Mouse (Mus musculus): ENCODE data around the gene Lmln. TPM values are rescaled to one million over a fixed set of nuclear protein-coding genes. Genes with fewer than 3 reads are reported as not detected.
A peak's percentile ranks its signal among the peaks of the same experiment; 100 is the strongest.

The Lmln gene
- 0.53 and 1.3 TPM in 2 replicates for polyA plus RNA-seq (2012; rRNA removed)

- Histone ChIP-seq H3K4me3 (ENCODE audit: extremely low read depth, insufficient read depth, insufficient read length) (peak within 1 kb of the TSS; percentile 95), H3K36me3 (ENCODE audit: control insufficient read depth, insufficient read depth, low read length) (peaks cover 15% of the 10 kb centered on the region), H3K27me3 (ENCODE audit: control insufficient read depth, insufficient read depth, low read length) (no peaks in the 10 kb centered on the region), H3K4me1 (ENCODE audit: control insufficient read depth, insufficient read depth, insufficient read length) (no peaks in the 10 kb centered on the region; the same call in 1 of the 2 replicates), H3K27ac (ENCODE audit: insufficient read depth, low read length) (no peak within 1 kb of the TSS)
- no peak for TF ChIP-seq POLR2A (IDR thresholded peaks at IDR 0.05; ENCODE audit: low read depth, low read length)
- TF ChIP-seq CTCF (IDR thresholded peaks at IDR 0.05; ENCODE audit: extremely low read depth, insufficient read depth, insufficient read length, insufficient replicate concordance), result no peak
- DNase-seq (ENCODE audit: low read depth in 1 of 2, low spot score in 2 of 2), result peak; percentile 50 to 85
- 1% methylated on average over 63 of the region's 64 CpGs for WGBS
These were observed at the start of gene Lmln for GRCm38 (mm10) chr16:33062024-33062681. Lmln (plus strand) TSS chr16:33062521.

- no peak for DNase-seq (ENCODE audit: low read depth in 1 of 2, low spot score in 2 of 2)
- TF ChIP-seq POLR2A (IDR thresholded peaks at IDR 0.05; ENCODE audit: low read depth, low read length) (no peak), CTCF (IDR thresholded peaks at IDR 0.05; ENCODE audit: extremely low read depth, insufficient read depth, insufficient read length, insufficient replicate concordance) (no peak)
- no peaks in the 10 kb centered on the region for H3K27me3 ChIP-seq (ENCODE audit: control insufficient read depth, insufficient read depth, low read length)
- WGBS, result 96% methylated on average over 5 of the region's 5 CpGs
- peaks cover 31% of the 10 kb centered on the region for H3K36me3 ChIP-seq (ENCODE audit: control insufficient read depth, insufficient read depth, low read length)
- no peak overlapping the region for H3K4me3 ChIP-seq (ENCODE audit: extremely low read depth, insufficient read depth, insufficient read length)
- H3K4me1 ChIP-seq (ENCODE audit: control insufficient read depth, insufficient read depth, insufficient read length), result no peaks in the 10 kb centered on the region; the same call in 1 of the 2 replicates
- no peak overlapping the region for H3K27ac ChIP-seq (ENCODE audit: insufficient read depth, low read length)
These were observed 48.5 kb upstream of the Lmln start for GRCm38 (mm10) chr16:33013801-33014200.

- TF ChIP-seq POLR2A (IDR thresholded peaks at IDR 0.05; ENCODE audit: low read depth, low read length) (no peak), CTCF (IDR thresholded peaks at IDR 0.05; ENCODE audit: extremely low read depth, insufficient read depth, insufficient read length, insufficient replicate concordance) (no peak)
- no peaks in the 10 kb centered on the region; the same call in 1 of the 2 replicates for H3K4me1 ChIP-seq (ENCODE audit: control insufficient read depth, insufficient read depth, insufficient read length)
- no peaks in the 10 kb centered on the region for H3K27me3 ChIP-seq (ENCODE audit: control insufficient read depth, insufficient read depth, low read length)
- no peak overlapping the region for H3K4me3 ChIP-seq (ENCODE audit: extremely low read depth, insufficient read depth, insufficient read length)
- H3K36me3 ChIP-seq (ENCODE audit: control insufficient read depth, insufficient read depth, low read length), result peaks cover 27% of the 10 kb centered on the region
- no peak overlapping the region for H3K27ac ChIP-seq (ENCODE audit: insufficient read depth, low read length)
- no peak for DNase-seq (ENCODE audit: low read depth in 1 of 2, low spot score in 2 of 2)
- 94% methylated on average over 1 of the region's 1 CpGs for WGBS
These were observed 47.4 kb upstream of the Lmln start for GRCm38 (mm10) chr16:33014921-33015320.

- Histone ChIP-seq H3K27me3 (ENCODE audit: control insufficient read depth, insufficient read depth, low read length) (no peaks in the 10 kb centered on the region), H3K4me3 (ENCODE audit: extremely low read depth, insufficient read depth, insufficient read length) (no peak overlapping the region), H3K4me1 (ENCODE audit: control insufficient read depth, insufficient read depth, insufficient read length) (no peaks in the 10 kb centered on the region; the same call in 1 of the 2 replicates), H3K36me3 (ENCODE audit: control insufficient read depth, insufficient read depth, low read length) (peaks cover 24% of the 10 kb centered on the region), H3K27ac (ENCODE audit: insufficient read depth, low read length) (no peak overlapping the region)
- DNase-seq (ENCODE audit: low read depth in 1 of 2, low spot score in 2 of 2), result no peak
- TF ChIP-seq POLR2A (IDR thresholded peaks at IDR 0.05; ENCODE audit: low read depth, low read length) (no peak), CTCF (IDR thresholded peaks at IDR 0.05; ENCODE audit: extremely low read depth, insufficient read depth, insufficient read length, insufficient replicate concordance) (no peak)
- WGBS, result 88% methylated on average over 3 of the region's 3 CpGs
These were observed 46.9 kb upstream of the Lmln start for GRCm38 (mm10) chr16:33015396-33015907.

GRCm38 (mm10) chr16:33015986-33016385 lies 46.3 kb upstream of the Lmln start:
- H3K4me1 ChIP-seq (ENCODE audit: control insufficient read depth, insufficient read depth, insufficient read length), result no peaks in the 10 kb centered on the region; the same call in 1 of the 2 replicates
- no peak overlapping the region for H3K27ac ChIP-seq (ENCODE audit: insufficient read depth, low read length)
- H3K36me3 ChIP-seq (ENCODE audit: control insufficient read depth, insufficient read depth, low read length), result peaks cover 22% of the 10 kb centered on the region
- no peak overlapping the region for H3K4me3 ChIP-seq (ENCODE audit: extremely low read depth, insufficient read depth, insufficient read length)
- TF ChIP-seq CTCF (IDR thresholded peaks at IDR 0.05; ENCODE audit: extremely low read depth, insufficient read depth, insufficient read length, insufficient replicate concordance) (no peak), POLR2A (IDR thresholded peaks at IDR 0.05; ENCODE audit: low read depth, low read length) (no peak)
- WGBS, result 70% methylated on average over 2 of the region's 2 CpGs
- DNase-seq (ENCODE audit: low read depth in 1 of 2, low spot score in 2 of 2), result no peak
- no peaks in the 10 kb centered on the region for H3K27me3 ChIP-seq (ENCODE audit: control insufficient read depth, insufficient read depth, low read length)

GRCm38 (mm10) chr16:33017677-33018349 lies 44.5 kb upstream of the Lmln start:
- Histone ChIP-seq H3K27me3 (ENCODE audit: control insufficient read depth, insufficient read depth, low read length) (no peaks in the 10 kb centered on the region), H3K4me3 (ENCODE audit: extremely low read depth, insufficient read depth, insufficient read length) (no peak overlapping the region), H3K4me1 (ENCODE audit: control insufficient read depth, insufficient read depth, insufficient read length) (no peaks in the 10 kb centered on the region; the same call in 1 of the 2 replicates), H3K27ac (ENCODE audit: insufficient read depth, low read length) (no peak overlapping the region), H3K36me3 (ENCODE audit: control insufficient read depth, insufficient read depth, low read length) (peaks cover 17% of the 10 kb centered on the region)
- 40% methylated on average over 5 of the region's 5 CpGs for WGBS
- TF ChIP-seq CTCF (IDR thresholded peaks at IDR 0.05; ENCODE audit: extremely low read depth, insufficient read depth, insufficient read length, insufficient replicate concordance), result no peak
- no peak for TF ChIP-seq POLR2A (IDR thresholded peaks at IDR 0.05; ENCODE audit: low read depth, low read length)
- DNase-seq (ENCODE audit: low read depth in 1 of 2, low spot score in 2 of 2), result no peak
